Mouse (Mus musculus) cerebellum, adult 2 months (tissue): ENCODE results near the gene Ap3b1.

Experiments
- CTCF ChIP-seq: fragments of 200-500 bp; IDR thresholded peaks from 2 replicates; pipeline ENCODE4 v1.5.1; 2011; ENCODE audit warnings: low read depth, mild to moderate bottlenecking, control low read depth, low read length, moderate library complexity, borderline replicate concordance; ENCODE audit not compliant: insufficient read depth
- POLR2A ChIP-seq: fragments of 200-500 bp; IDR thresholded peaks from 2 replicates; pipeline ENCODE4 v1.6.1; 2011; ENCODE audit warnings: low read length, control low read depth, borderline replicate concordance; ENCODE audit not compliant: insufficient read depth

GRCm38 (mm10) chr13:94394486-94394885, 35.7 kb downstream of the Ap3b1 start:
- TF ChIP-seq CTCF: no peak
- TF ChIP-seq POLR2A: no peak
